Mouse (Mus musculus) heart, embryonic 15.5 days (tissue): ENCODE results near the gene Rabgap1l. TPM values are rescaled to one million over a fixed set of nuclear protein-coding genes. Genes with fewer than 3 reads are reported as not detected.

ENCODE experiments used
- ATAC-seq: fragments of 200-750 bp; cut with Nextera tagmentation; replicated peaks from 2 replicates; pipeline ENCODE4 v1.8.0; 2017; ENCODE audit warnings: low read depth, moderate TSS enrichment; ENCODE audit not compliant: insufficient number of reproducible peaks, insufficient read depth, low FRiP score
- H3K27ac ChIP-seq: fragments of 300-500 bp; sonication (generic); 2 replicates; pipeline ENCODE4 v1.5.1; 2015; ENCODE audit warnings: mild to moderate bottlenecking, inconsistent platforms
- H3K27me3 ChIP-seq: fragments of 300-500 bp; sonication (generic); 2 replicates; pipeline ENCODE4 v1.6.1; 2015; ENCODE audit warnings: inconsistent platforms
- H3K36me3 ChIP-seq: fragments of 300-500 bp; sonication (generic); 2 replicates; pipeline ENCODE4 v1.6.1; 2015; ENCODE audit warnings: mild to moderate bottlenecking, inconsistent platforms
- H3K4me1 ChIP-seq: fragments of 300-500 bp; sonication (generic); replicated peaks from 2 replicates; pipeline ENCODE4 v1.6.1; 2015; ENCODE audit warnings: inconsistent platforms
- H3K4me2 ChIP-seq: fragments of 300-500 bp; sonication (generic); 2 replicates; pipeline ENCODE4 v1.6.1; 2015; ENCODE audit warnings: inconsistent platforms, mild to moderate bottlenecking, moderate library complexity
- H3K4me3 ChIP-seq: fragments of 300-500 bp; sonication (generic); 2 replicates; pipeline ENCODE4 v1.5.1; 2015; ENCODE audit warnings: mild to moderate bottlenecking, inconsistent platforms
- H3K9ac ChIP-seq: fragments of 300-500 bp; sonication (generic); 2 replicates; pipeline ENCODE4 v1.6.1; 2015; ENCODE audit warnings: mild to moderate bottlenecking, inconsistent platforms
- H3K9me3 ChIP-seq: fragments of 300-500 bp; sonication (generic); replicated peaks from 2 replicates; pipeline ENCODE4 v1.6.1; 2016; ENCODE audit warnings: inconsistent platforms
- WGBS: fragments of 180-500 bp; shearing (Covaris S2); methylation state at CpG from one replicate; pipeline ENCODE4 v1.1.7; 2015; ENCODE audit warnings: mixed read lengths; 5-methylcytosine and 5-hydroxymethylcytosine counted together
- polyA plus RNA-seq: library from polyadenylated mRNA; unstranded; fragments of >200 nt; fragmentation: Nextera tagmentation; extraction: Ambion mirVana; gene quantifications from 2 replicates; pipeline ENCODE4 v1.2.1, GENCODE M21; 2015

Rabgap1l gene
- polyA plus RNA-seq, 1 experiment from 2014 or later, result 79.1 TPM

GRCm38 (mm10) chr1:160691196-160691590 is 101.8 kb downstream of the Rabgap1l start:
- H3K4me1 ChIP-seq, result peaks cover 6% of the 10 kb centered on the region; the same call in 1 of the 2 replicates
- no peak for ATAC-seq
- WGBS, result 80% methylated on average over 1 of the region's 1 CpGs
- no peak overlapping the region for H3K27ac ChIP-seq
- H3K36me3 ChIP-seq, result peaks cover 3% of the 10 kb centered on the region; the same call in 1 of the 2 replicates
- H3K9me3 ChIP-seq, result no peaks in the 10 kb centered on the region
- H3K27me3 ChIP-seq, result no peaks in the 10 kb centered on the region
- H3K9ac ChIP-seq, result no peak overlapping the region
- H3K4me3 ChIP-seq, result no peak overlapping the region
- no peak overlapping the region for H3K4me2 ChIP-seq

GRCm38 (mm10) chr1:160690516-160691195 is 102.4 kb downstream of the Rabgap1l start:
- no peak overlapping the region for H3K27ac ChIP-seq
- ATAC-seq, result no peak
- no peak overlapping the region for H3K9ac ChIP-seq
- no peaks in the 10 kb centered on the region for H3K27me3 ChIP-seq
- 84% methylated on average over 7 of the region's 7 CpGs for WGBS
- H3K9me3 ChIP-seq, result no peaks in the 10 kb centered on the region
- H3K4me1 ChIP-seq, result peaks cover 6% of the 10 kb centered on the region; the same call in 1 of the 2 replicates
- no peak overlapping the region for H3K4me2 ChIP-seq
- peaks cover 5% of the 10 kb centered on the region; the same call in 1 of the 2 replicates for H3K36me3 ChIP-seq
- no peak overlapping the region for H3K4me3 ChIP-seq

GRCm38 (mm10) chr1:160689511-160689910 is 103.5 kb downstream of the Rabgap1l start:
- H3K9ac ChIP-seq, result no peak overlapping the region
- H3K27me3 ChIP-seq, result no peaks in the 10 kb centered on the region
- H3K4me1 ChIP-seq, result peaks cover 6% of the 10 kb centered on the region; the same call in 1 of the 2 replicates

GRCm38 (mm10) chr1:160684251-160684650 is 108.8 kb downstream of the Rabgap1l start:
- Histone ChIP-seq H3K27me3 (no peaks in the 10 kb centered on the region), H3K4me3 (no peak overlapping the region), H3K4me1 (peaks cover 8% of the 10 kb centered on the region), H3K36me3 (peaks cover 5% of the 10 kb centered on the region; the same call in 1 of the 2 replicates), H3K27ac (no peak overlapping the region), H3K9me3 (no peaks in the 10 kb centered on the region), H3K9ac (no peak overlapping the region), H3K4me2 (no peak overlapping the region)
- WGBS, result 87% methylated on average over 2 of the region's 2 CpGs
- no peak for ATAC-seq

More at GRCm38 (mm10) chr1:160689511-160689910, 103.5 kb downstream of the Rabgap1l start:
- H3K36me3 ChIP-seq, result peaks cover 5% of the 10 kb centered on the region; the same call in 1 of the 2 replicates
- no peak overlapping the region for H3K4me3 ChIP-seq
- H3K9me3 ChIP-seq, result no peaks in the 10 kb centered on the region
- ATAC-seq, result no peak
- no peak overlapping the region for H3K4me2 ChIP-seq
- H3K27ac ChIP-seq, result no peak overlapping the region

GRCm38 (mm10) chr1:160681398-160682050 is 111.5 kb downstream of the Rabgap1l start:
- Histone ChIP-seq H3K4me2 (no peak overlapping the region), H3K9ac (no peak overlapping the region), H3K36me3 (peaks cover 5% of the 10 kb centered on the region; the same call in 1 of the 2 replicates), H3K9me3 (no peaks in the 10 kb centered on the region), H3K27ac (peak overlapping the region; percentile 53; the same call in 1 of the 2 replicates), H3K4me3 (no peak overlapping the region), H3K27me3 (no peaks in the 10 kb centered on the region), H3K4me1 (peaks cover 8% of the 10 kb centered on the region)
- WGBS, result 61% methylated on average over 3 of the region's 3 CpGs
- ATAC-seq, result no peak

- H3K36me3 ChIP-seq, result no peaks in the 10 kb centered on the region
- H3K27me3 ChIP-seq, result no peaks in the 10 kb centered on the region
- H3K27ac ChIP-seq, result no peak overlapping the region
- H3K4me2 ChIP-seq, result 0 out of 2 replicates have a peak overlapping the region, but pooled peaks have one; percentile 15
- WGBS, result 58% methylated on average over 2 of the region's 2 CpGs
- peaks cover 12% of the 10 kb centered on the region; the same call in 1 of the 2 replicates for H3K4me1 ChIP-seq
- H3K9me3 ChIP-seq, result no peaks in the 10 kb centered on the region
- H3K9ac ChIP-seq, result no peak overlapping the region
- H3K4me3 ChIP-seq, result no peak overlapping the region
- ATAC-seq, result no peak
Measured at GRCm38 (mm10) chr1:160674763-160675162, 118.2 kb downstream of the Rabgap1l start.

- H3K9me3 ChIP-seq, result no peaks in the 10 kb centered on the region
- no peak overlapping the region for H3K4me3 ChIP-seq
- 68% methylated on average over 3 of the region's 3 CpGs for WGBS
- peaks cover 12% of the 10 kb centered on the region; the same call in 1 of the 2 replicates for H3K4me1 ChIP-seq
- H3K27ac ChIP-seq, result no peak overlapping the region
- H3K4me2 ChIP-seq, result no peak overlapping the region
- ATAC-seq, result no peak
- H3K9ac ChIP-seq, result no peak overlapping the region
- H3K36me3 ChIP-seq, result no peaks in the 10 kb centered on the region
- H3K27me3 ChIP-seq, result no peaks in the 10 kb centered on the region
Measured at GRCm38 (mm10) chr1:160672088-160672814, 120.8 kb downstream of the Rabgap1l start.

- no peak overlapping the region for H3K4me2 ChIP-seq
- 55% methylated on average over 2 of the region's 2 CpGs for WGBS
- H3K4me3 ChIP-seq, result no peak overlapping the region
- H3K27ac ChIP-seq, result no peak overlapping the region
- no peaks in the 10 kb centered on the region for H3K9me3 ChIP-seq
- no peak overlapping the region for H3K9ac ChIP-seq
- peaks cover 5% of the 10 kb centered on the region for H3K4me1 ChIP-seq
- ATAC-seq, result no peak
- H3K27me3 ChIP-seq, result no peaks in the 10 kb centered on the region
- no peaks in the 10 kb centered on the region for H3K36me3 ChIP-seq
Measured at GRCm38 (mm10) chr1:160655806-160656470, 137.1 kb downstream of the Rabgap1l start.

- Histone ChIP-seq H3K4me1 (peaks cover 8% of the 10 kb centered on the region), H3K27ac (no peak overlapping the region; the same call in 1 of the 2 replicates), H3K4me2 (no peak overlapping the region), H3K36me3 (no peaks in the 10 kb centered on the region), H3K9me3 (no peaks in the 10 kb centered on the region), H3K9ac (no peak overlapping the region), H3K4me3 (no peak overlapping the region), H3K27me3 (no peaks in the 10 kb centered on the region)
- WGBS, result 35% methylated on average over 3 of the region's 3 CpGs
- ATAC-seq, result no peak
Measured at GRCm38 (mm10) chr1:160651691-160652090, 141.3 kb downstream of the Rabgap1l start.

GRCm38 (mm10) chr1:160645416-160645815 is 147.6 kb downstream of the Rabgap1l start:
- Histone ChIP-seq H3K27ac (no peak overlapping the region), H3K36me3 (no peaks in the 10 kb centered on the region), H3K4me3 (no peak overlapping the region), H3K9ac (no peak overlapping the region), H3K4me2 (no peak overlapping the region), H3K4me1 (0 out of 2 replicates have a peak, but pooled peaks cover 2% of the 10 kb centered on the region), H3K27me3 (no peaks in the 10 kb centered on the region), H3K9me3 (no peaks in the 10 kb centered on the region)
- 88% methylated on average over 3 of the region's 3 CpGs for WGBS
- ATAC-seq, result no peak
